Mouse (Mus musculus) brain, embryonic 14.5 days (tissue): ENCODE results near the gene Rpsa.

Experiments
- CTCF ChIP-seq: fragments of 200-500 bp; IDR thresholded peaks from 2 replicates; pipeline ENCODE4 v1.5.1; 2012; ENCODE audit warnings: inconsistent platforms, mild to moderate bottlenecking, moderate library complexity, borderline replicate concordance; ENCODE audit not compliant: insufficient read depth, insufficient read length; ENCODE audit errors: extremely low read depth
- POLR2A ChIP-seq: fragments of 200-500 bp; IDR thresholded peaks from 2 replicates; pipeline ENCODE4 v1.6.1; 2012; ENCODE audit warnings: mild to moderate bottlenecking, inconsistent platforms, borderline replicate concordance; ENCODE audit not compliant: poor library complexity, insufficient read depth, insufficient read length, severe bottlenecking; ENCODE audit errors: extremely low read depth

GRCm38 (mm10) chr9:120091086-120091485 is 36.4 kb upstream of the Rpsa start:
- TF ChIP-seq POLR2A = no peak
- TF ChIP-seq CTCF = no peak
